Mouse (Mus musculus): Measurements from ENCODE around the gene D930007J09Rik. TPM values are rescaled to one million over a fixed set of nuclear protein-coding genes. Genes with fewer than 3 reads are reported as not detected.

Gene D930007J09Rik
- polyA plus RNA-seq, 1 experiment from 2014 or later, result not detected

- WGBS, result 65% methylated on average over 3 of the region's 3 CpGs
- no peaks in the 10 kb centered on the region for H3K4me1 ChIP-seq (ENCODE audit: control insufficient read depth, insufficient read depth, low read length)
Measured at GRCm38 (mm10) chr13:32778861-32779260, 23.8 kb downstream of the D930007J09Rik start.

GRCm38 (mm10) chr13:32776350-32776749, 26.3 kb downstream of the D930007J09Rik start:
- H3K9ac ChIP-seq (ENCODE audit: low read length), result no peak overlapping the region
- H3K36me3 ChIP-seq (ENCODE audit: control insufficient read depth, insufficient read depth, low read length), result no peaks in the 10 kb centered on the region
- WGBS, result 91% methylated on average over 10 of the region's 10 CpGs
- no peak overlapping the region for H3K4me2 ChIP-seq (ENCODE audit: low read length)
- H3K9me3 ChIP-seq (replicated peaks; ENCODE audit: control insufficient read depth, low read length), result no peaks in the 10 kb centered on the region
- no peak overlapping the region for H3K4me3 ChIP-seq (ENCODE audit: low read depth, low read length)
- H3K27me3 ChIP-seq (replicated peaks; ENCODE audit: control insufficient read depth, insufficient read depth, low read length), result no peaks in the 10 kb centered on the region
- no peak for DNase-seq (ENCODE audit: low spot score)
- no peak for ATAC-seq
- no peaks in the 10 kb centered on the region for H3K4me1 ChIP-seq (ENCODE audit: control insufficient read depth, insufficient read depth, low read length)
- no peak overlapping the region for H3K27ac ChIP-seq (ENCODE audit: low read depth, low read length)

More at GRCm38 (mm10) chr13:32778861-32779260, 23.8 kb downstream of the D930007J09Rik start:
- ATAC-seq (no peak), DNase-seq (ENCODE audit: low spot score) (no peak)
- no peaks in the 10 kb centered on the region for H3K36me3 ChIP-seq (ENCODE audit: control insufficient read depth, insufficient read depth, low read length)
- H3K4me3 ChIP-seq (ENCODE audit: low read depth, low read length), result no peak overlapping the region
- H3K27me3 ChIP-seq (replicated peaks; ENCODE audit: control insufficient read depth, insufficient read depth, low read length), result no peaks in the 10 kb centered on the region
- no peaks in the 10 kb centered on the region for H3K9me3 ChIP-seq (replicated peaks; ENCODE audit: control insufficient read depth, low read length)
- no peak overlapping the region for H3K4me2 ChIP-seq (ENCODE audit: low read length)
- no peak overlapping the region for H3K27ac ChIP-seq (ENCODE audit: low read depth, low read length)
- H3K9ac ChIP-seq (ENCODE audit: low read length), result no peak overlapping the region

DNA sequence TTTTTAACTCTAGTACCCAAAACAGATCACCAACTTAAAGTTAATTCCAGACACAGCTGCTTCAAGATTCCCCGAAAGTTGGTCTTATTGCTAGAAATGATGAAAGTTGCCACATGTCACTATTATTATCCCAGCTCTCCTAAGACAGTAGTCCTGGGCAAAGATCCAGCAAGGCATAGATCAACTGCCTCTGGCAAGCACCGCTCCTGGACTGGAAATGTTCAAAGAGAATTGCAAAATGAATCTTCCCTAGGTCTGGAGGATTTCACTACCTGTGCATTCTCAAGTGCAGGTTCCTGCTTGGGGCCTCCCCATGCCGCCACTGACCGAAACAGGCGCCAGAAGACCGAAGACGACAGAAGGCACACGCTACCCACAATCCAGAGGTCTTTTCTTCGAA, 26.8 kb downstream of the D930007J09Rik start:
- Histone ChIP-seq H3K27me3 (replicated peaks; ENCODE audit: control insufficient read depth, insufficient read depth, low read length) (no peaks in the 10 kb centered on the region), H3K36me3 (ENCODE audit: control insufficient read depth, insufficient read depth, low read length) (no peaks in the 10 kb centered on the region), H3K9ac (ENCODE audit: low read length) (no peak overlapping the region), H3K27ac (ENCODE audit: low read depth, low read length) (no peak overlapping the region), H3K9me3 (replicated peaks; ENCODE audit: control insufficient read depth, low read length) (no peaks in the 10 kb centered on the region), H3K4me2 (ENCODE audit: low read length) (no peak overlapping the region), H3K4me3 (ENCODE audit: low read depth, low read length) (no peak overlapping the region), H3K4me1 (ENCODE audit: control insufficient read depth, insufficient read depth, low read length) (no peaks in the 10 kb centered on the region)
- DNase-seq (ENCODE audit: low spot score) (no peak), ATAC-seq (no peak)
- 92% methylated on average over 9 of the region's 9 CpGs for WGBS

GRCm38 (mm10) chr13:32769960-32770359, 32.7 kb downstream of the D930007J09Rik start:
- DNase-seq (ENCODE audit: low spot score), result no peak
- H3K4me3 ChIP-seq (ENCODE audit: low read depth, low read length), result no peak overlapping the region
- H3K27ac ChIP-seq (ENCODE audit: low read depth, low read length), result no peak overlapping the region
- no peaks in the 10 kb centered on the region for H3K36me3 ChIP-seq (ENCODE audit: control insufficient read depth, insufficient read depth, low read length)
- H3K4me1 ChIP-seq (ENCODE audit: control insufficient read depth, insufficient read depth, low read length), result no peaks in the 10 kb centered on the region
- ATAC-seq, result no peak
- 12% methylated on average over 3 of the region's 3 CpGs for WGBS
- no peaks in the 10 kb centered on the region for H3K27me3 ChIP-seq (replicated peaks; ENCODE audit: control insufficient read depth, insufficient read depth, low read length)
- H3K4me2 ChIP-seq (ENCODE audit: low read length), result no peak overlapping the region
- H3K9me3 ChIP-seq (replicated peaks; ENCODE audit: control insufficient read depth, low read length), result no peaks in the 10 kb centered on the region
- no peak overlapping the region for H3K9ac ChIP-seq (ENCODE audit: low read length)

GRCm38 (mm10) chr13:32768104-32768503, 34.5 kb downstream of the D930007J09Rik start:
- H3K27ac ChIP-seq (ENCODE audit: low read depth, low read length), result no peak overlapping the region
- no peaks in the 10 kb centered on the region for H3K4me1 ChIP-seq (ENCODE audit: control insufficient read depth, insufficient read depth, low read length)
- no peak overlapping the region for H3K4me2 ChIP-seq (ENCODE audit: low read length)
- WGBS, result 12% methylated on average over 4 of the region's 4 CpGs
- no peaks in the 10 kb centered on the region for H3K9me3 ChIP-seq (replicated peaks; ENCODE audit: control insufficient read depth, low read length)
- H3K9ac ChIP-seq (ENCODE audit: low read length), result no peak overlapping the region
- no peaks in the 10 kb centered on the region for H3K36me3 ChIP-seq (ENCODE audit: control insufficient read depth, insufficient read depth, low read length)
- DNase-seq (ENCODE audit: low spot score) (peak; percentile 52), ATAC-seq (no peak)
- no peak overlapping the region for H3K4me3 ChIP-seq (ENCODE audit: low read depth, low read length)
- no peaks in the 10 kb centered on the region for H3K27me3 ChIP-seq (replicated peaks; ENCODE audit: control insufficient read depth, insufficient read depth, low read length)

DNA sequence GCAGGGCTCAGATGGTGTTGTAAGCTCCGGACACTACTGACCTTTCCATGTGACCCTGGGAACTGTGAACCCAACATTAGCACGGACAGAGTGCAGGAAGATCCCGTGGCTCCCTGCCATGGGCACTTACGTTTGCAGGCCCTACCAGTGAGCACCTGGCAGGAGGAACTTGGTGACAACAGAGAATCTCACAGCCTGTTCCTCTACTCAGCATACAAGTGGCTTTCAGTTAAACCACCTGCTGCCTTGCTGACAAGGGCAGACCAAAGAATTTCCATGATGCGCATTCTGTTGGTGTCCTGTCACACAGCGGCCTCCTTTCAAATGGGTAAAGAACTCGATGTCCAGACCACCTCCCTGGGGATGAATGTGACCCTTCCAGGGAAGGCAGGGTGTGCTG, 38.2 kb downstream of the D930007J09Rik start:
- 42% methylated on average over 7 of the region's 7 CpGs for WGBS
- ATAC-seq, result no peak
- H3K4me2 ChIP-seq (ENCODE audit: low read length), result no peak overlapping the region
- no peaks in the 10 kb centered on the region for H3K27me3 ChIP-seq (replicated peaks; ENCODE audit: control insufficient read depth, insufficient read depth, low read length)
- no peak overlapping the region for H3K9ac ChIP-seq (ENCODE audit: low read length)
- H3K36me3 ChIP-seq (ENCODE audit: control insufficient read depth, insufficient read depth, low read length), result no peaks in the 10 kb centered on the region
- no peak overlapping the region for H3K4me3 ChIP-seq (ENCODE audit: low read depth, low read length)
- no peaks in the 10 kb centered on the region for H3K9me3 ChIP-seq (replicated peaks; ENCODE audit: control insufficient read depth, low read length)
- H3K27ac ChIP-seq (ENCODE audit: low read depth, low read length), result no peak overlapping the region
- H3K4me1 ChIP-seq (ENCODE audit: control insufficient read depth, insufficient read depth, low read length), result 0 out of 2 replicates have a peak, but pooled peaks cover under 1% of the 10 kb centered on the region
- no peak for DNase-seq (ENCODE audit: low spot score)

- H3K9me3 ChIP-seq (replicated peaks; ENCODE audit: control insufficient read depth, low read length), result no peaks in the 10 kb centered on the region
- no peak for DNase-seq (ENCODE audit: low spot score)
- no peaks in the 10 kb centered on the region for H3K27me3 ChIP-seq (replicated peaks; ENCODE audit: control insufficient read depth, insufficient read depth, low read length)
- no peaks in the 10 kb centered on the region for H3K36me3 ChIP-seq (ENCODE audit: control insufficient read depth, insufficient read depth, low read length)
- 86% methylated on average over 3 of the region's 3 CpGs for WGBS
- H3K9ac ChIP-seq (ENCODE audit: low read length), result no peak overlapping the region
- H3K4me3 ChIP-seq (ENCODE audit: low read depth, low read length), result no peak overlapping the region
- no peak overlapping the region for H3K27ac ChIP-seq (ENCODE audit: low read depth, low read length)
- H3K4me2 ChIP-seq (ENCODE audit: low read length), result no peak overlapping the region
- no peak for ATAC-seq
- peaks cover 7% of the 10 kb centered on the region; the same call in 1 of the 2 replicates for H3K4me1 ChIP-seq (ENCODE audit: control insufficient read depth, insufficient read depth, low read length)
Measured at GRCm38 (mm10) chr13:32763141-32763540, 39.5 kb downstream of the D930007J09Rik start.

DNA sequence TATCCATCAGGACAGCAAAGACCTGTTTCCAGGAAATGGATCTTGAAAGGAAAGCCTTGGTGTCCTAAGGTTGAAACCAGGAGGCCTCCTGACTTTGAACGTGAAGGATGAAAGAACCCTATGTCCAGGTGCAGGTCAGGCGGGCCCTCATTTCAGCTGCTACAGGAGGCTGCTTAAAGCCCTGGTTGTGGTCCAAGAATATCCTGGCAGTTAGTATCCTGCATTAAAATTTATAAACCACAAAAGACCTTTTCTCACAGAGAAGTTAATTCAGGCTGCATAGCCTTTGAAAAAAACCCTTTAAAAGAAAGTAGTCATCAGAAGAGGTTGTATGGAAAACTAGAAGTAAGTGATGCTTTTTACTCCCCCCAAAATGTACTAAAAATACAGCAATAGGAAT, 41.9 kb downstream of the D930007J09Rik start:
- peaks cover 7% of the 10 kb centered on the region; the same call in 1 of the 2 replicates for H3K4me1 ChIP-seq (ENCODE audit: control insufficient read depth, insufficient read depth, low read length)
- H3K9ac ChIP-seq (ENCODE audit: low read length), result no peak overlapping the region
- no peak overlapping the region for H3K4me2 ChIP-seq (ENCODE audit: low read length)
- H3K4me3 ChIP-seq (ENCODE audit: low read depth, low read length), result no peak overlapping the region
- DNase-seq (ENCODE audit: low spot score) (no peak), ATAC-seq (no peak)
- 82% methylated on average over 2 of the region's 2 CpGs for WGBS
- no peaks in the 10 kb centered on the region for H3K27me3 ChIP-seq (replicated peaks; ENCODE audit: control insufficient read depth, insufficient read depth, low read length)
- no peak overlapping the region for H3K27ac ChIP-seq (ENCODE audit: low read depth, low read length)
- no peaks in the 10 kb centered on the region for H3K9me3 ChIP-seq (replicated peaks; ENCODE audit: control insufficient read depth, low read length)
- no peaks in the 10 kb centered on the region for H3K36me3 ChIP-seq (ENCODE audit: control insufficient read depth, insufficient read depth, low read length)

GRCm38 (mm10) chr13:32759036-32759435, 43.6 kb downstream of the D930007J09Rik start:
- peak; percentile 43 for DNase-seq (ENCODE audit: low spot score)

More at GRCm38 (mm10) chr13:32759036-32759435, 43.6 kb downstream of the D930007J09Rik start:
- Histone ChIP-seq H3K36me3 (ENCODE audit: control insufficient read depth, insufficient read depth, low read length) (no peaks in the 10 kb centered on the region), H3K4me2 (ENCODE audit: low read length) (no peak overlapping the region), H3K9me3 (replicated peaks; ENCODE audit: control insufficient read depth, low read length) (no peaks in the 10 kb centered on the region), H3K27me3 (replicated peaks; ENCODE audit: control insufficient read depth, insufficient read depth, low read length) (no peaks in the 10 kb centered on the region), H3K4me3 (ENCODE audit: low read depth, low read length) (no peak overlapping the region), H3K27ac (ENCODE audit: low read depth, low read length) (no peak overlapping the region), H3K4me1 (ENCODE audit: control insufficient read depth, insufficient read depth, low read length) (peaks cover 7% of the 10 kb centered on the region; the same call in 1 of the 2 replicates), H3K9ac (ENCODE audit: low read length) (no peak overlapping the region)
- 12% methylated on average over 4 of the region's 4 CpGs for WGBS
- peak; percentile 50; the same call in 1 of the 2 replicates for ATAC-seq

All from forebrain, embryonic 14.5 days (tissue).